Mouse (Mus musculus) midbrain, embryonic 12.5 days (tissue): Measurements from ENCODE around the gene Il16. TPM values are rescaled to one million over a fixed set of nuclear protein-coding genes. Genes with fewer than 3 reads are reported as not detected.

ENCODE experiments used
- ATAC-seq: fragments of 200-750 bp; cut with Nextera tagmentation; 2 replicates; pipeline ENCODE4 v1.8.0; 2017; ENCODE audit warnings: low read depth, moderate TSS enrichment, moderate library complexity; ENCODE audit not compliant: low FRiP score
- H3K27ac ChIP-seq: fragments of 300-500 bp; sonication (generic); replicated peaks from 2 replicates; pipeline ENCODE4 v1.5.1; 2016; ENCODE audit warnings: mild to moderate bottlenecking
- H3K27me3 ChIP-seq: fragments of 300-500 bp; sonication (generic); 2 replicates; pipeline ENCODE4 v1.6.1; 2016; ENCODE audit warnings: mild to moderate bottlenecking
- H3K36me3 ChIP-seq: fragments of 300-500 bp; sonication (generic); 2 replicates; pipeline ENCODE4 v1.6.1; 2016
- H3K4me1 ChIP-seq: fragments of 300-500 bp; sonication (generic); 2 replicates; pipeline ENCODE4 v1.6.1; 2016
- H3K4me2 ChIP-seq: fragments of 300-500 bp; sonication (generic); replicated peaks from 2 replicates; pipeline ENCODE4 v1.6.1; 2016; ENCODE audit warnings: mild to moderate bottlenecking, moderate library complexity
- H3K4me3 ChIP-seq: fragments of 300-500 bp; sonication (generic); 2 replicates; pipeline ENCODE4 v1.5.1; 2016; ENCODE audit warnings: mild to moderate bottlenecking
- H3K9ac ChIP-seq: fragments of 300-500 bp; sonication (generic); replicated peaks from 2 replicates; pipeline ENCODE4 v1.6.1; 2016; ENCODE audit warnings: mild to moderate bottlenecking, moderate library complexity
- H3K9me3 ChIP-seq: fragments of 300-500 bp; sonication (generic); 2 replicates; pipeline ENCODE4 v1.6.1; 2016; ENCODE audit warnings: mild to moderate bottlenecking
- WGBS: fragments of 180-500 bp; shearing (Covaris S2); methylation state at CpG from one replicate; pipeline ENCODE4 v1.1.7; 2016; 5-methylcytosine and 5-hydroxymethylcytosine counted together
- polyA plus RNA-seq: library from polyadenylated mRNA; unstranded; fragments of >200 nt; fragmentation: Nextera tagmentation; extraction: Ambion mirVana; gene quantifications from 2 replicates; pipeline ENCODE4 v1.2.1, GENCODE M21; 2016

The Il16 gene
- polyA plus RNA-seq, 1 experiment from 2014 or later, result 1.4 TPM

GRCm38 (mm10) chr7:83746107-83746687, 671 bp upstream of the Il16 start:
- no peak overlapping the region for H3K4me3 ChIP-seq
- no peak overlapping the region for H3K27ac ChIP-seq
- H3K9me3 ChIP-seq, result no peaks in the 10 kb centered on the region
- H3K4me2 ChIP-seq, result no peak overlapping the region
- WGBS, result 68% methylated on average over 8 of the region's 8 CpGs
- H3K9ac ChIP-seq, result no peak overlapping the region
- ATAC-seq, result 0 out of 2 replicates have a peak, but pooled peaks have one; percentile 52
- no peaks in the 10 kb centered on the region for H3K36me3 ChIP-seq
- peaks cover 9% of the 10 kb centered on the region for H3K4me1 ChIP-seq
- H3K27me3 ChIP-seq, result no peaks in the 10 kb centered on the region

GRCm38 (mm10) chr7:83745065-83745412, 487 bp downstream of the Il16 start:
- Histone ChIP-seq H3K9ac (no peak overlapping the region), H3K9me3 (no peaks in the 10 kb centered on the region), H3K4me3 (no peak overlapping the region), H3K4me2 (no peak overlapping the region), H3K27ac (no peak overlapping the region), H3K27me3 (no peaks in the 10 kb centered on the region; the same call in 1 of the 2 replicates), H3K36me3 (no peaks in the 10 kb centered on the region), H3K4me1 (peaks cover 9% of the 10 kb centered on the region)
- WGBS, result 83% methylated on average over 9 of the region's 9 CpGs
- ATAC-seq, result no peak

GRCm38 (mm10) chr7:83744250-83744649, 1.3 kb downstream of the Il16 start:
- Histone ChIP-seq H3K4me1 (peaks cover 9% of the 10 kb centered on the region), H3K9ac (no peak overlapping the region), H3K4me3 (no peak overlapping the region), H3K27ac (no peak overlapping the region), H3K27me3 (no peaks in the 10 kb centered on the region; the same call in 1 of the 2 replicates), H3K9me3 (no peaks in the 10 kb centered on the region), H3K4me2 (no peak overlapping the region), H3K36me3 (no peaks in the 10 kb centered on the region)
- 86% methylated on average over 4 of the region's 4 CpGs for WGBS
- no peak for ATAC-seq

GRCm38 (mm10) chr7:83742690-83743089, 2.8 kb downstream of the Il16 start:
- 54% methylated on average over 3 of the region's 3 CpGs for WGBS
- Histone ChIP-seq H3K4me3 (no peak overlapping the region), H3K27ac (no peak overlapping the region), H3K9ac (no peak overlapping the region), H3K27me3 (no peaks in the 10 kb centered on the region; the same call in 1 of the 2 replicates), H3K4me2 (no peak overlapping the region), H3K4me1 (peaks cover 9% of the 10 kb centered on the region), H3K9me3 (no peaks in the 10 kb centered on the region), H3K36me3 (no peaks in the 10 kb centered on the region)
- ATAC-seq, result no peak

DNA sequence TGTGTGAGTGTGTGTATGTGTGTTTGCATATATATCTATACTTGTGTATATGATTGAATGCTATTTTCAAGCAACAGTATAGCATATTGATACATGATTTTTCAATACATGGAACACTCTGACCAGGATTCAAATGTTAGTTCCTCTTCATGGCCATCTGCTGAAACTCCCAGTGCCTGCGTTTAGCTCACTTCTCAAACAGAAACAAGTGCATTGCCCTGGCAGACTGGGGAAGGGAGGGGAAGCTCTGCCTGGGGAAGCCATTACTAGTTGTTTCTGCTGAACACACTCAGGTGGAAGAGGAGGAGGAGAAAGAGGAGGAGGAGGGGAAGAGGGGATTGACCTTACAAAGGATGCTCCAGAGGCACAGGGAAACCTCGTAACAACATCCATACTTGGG, 3.5 kb downstream of the Il16 start:
- WGBS, result 80% methylated on average over 2 of the region's 2 CpGs
- Histone ChIP-seq H3K4me3 (no peak overlapping the region), H3K27ac (no peak overlapping the region), H3K27me3 (no peaks in the 10 kb centered on the region; the same call in 1 of the 2 replicates), H3K4me1 (peaks cover 9% of the 10 kb centered on the region), H3K9me3 (no peaks in the 10 kb centered on the region), H3K9ac (no peak overlapping the region), H3K36me3 (no peaks in the 10 kb centered on the region), H3K4me2 (no peak overlapping the region)
- ATAC-seq, result no peak

GRCm38 (mm10) chr7:83739680-83740310, 5.7 kb downstream of the Il16 start:
- no peak for ATAC-seq
- WGBS, result 54% methylated on average over 7 of the region's 7 CpGs
- Histone ChIP-seq H3K4me1 (no peaks in the 10 kb centered on the region), H3K36me3 (no peaks in the 10 kb centered on the region), H3K9me3 (no peaks in the 10 kb centered on the region), H3K27ac (no peak overlapping the region), H3K4me2 (no peak overlapping the region), H3K9ac (no peak overlapping the region), H3K4me3 (no peak overlapping the region), H3K27me3 (no peaks in the 10 kb centered on the region; the same call in 1 of the 2 replicates)

GRCm38 (mm10) chr7:83738623-83739462, 6.7 kb downstream of the Il16 start:
- Histone ChIP-seq H3K9me3 (no peaks in the 10 kb centered on the region), H3K4me3 (no peak overlapping the region), H3K27ac (no peak overlapping the region), H3K36me3 (no peaks in the 10 kb centered on the region), H3K27me3 (no peaks in the 10 kb centered on the region; the same call in 1 of the 2 replicates), H3K9ac (no peak overlapping the region), H3K4me1 (no peaks in the 10 kb centered on the region), H3K4me2 (no peak overlapping the region)
- no peak for ATAC-seq
- WGBS, result 84% methylated on average over 10 of the region's 10 CpGs

- WGBS, result 77% methylated on average over 6 of the region's 6 CpGs
- no peak overlapping the region for H3K9ac ChIP-seq
- no peaks in the 10 kb centered on the region for H3K4me1 ChIP-seq
- H3K27me3 ChIP-seq, result no peaks in the 10 kb centered on the region; the same call in 1 of the 2 replicates
- H3K4me3 ChIP-seq, result no peak overlapping the region
- no peak overlapping the region for H3K27ac ChIP-seq
- no peak overlapping the region for H3K4me2 ChIP-seq
- no peak for ATAC-seq
- no peaks in the 10 kb centered on the region for H3K36me3 ChIP-seq
- no peaks in the 10 kb centered on the region for H3K9me3 ChIP-seq
Observed at GRCm38 (mm10) chr7:83737914-83738490, 7.5 kb downstream of the Il16 start.

DNA sequence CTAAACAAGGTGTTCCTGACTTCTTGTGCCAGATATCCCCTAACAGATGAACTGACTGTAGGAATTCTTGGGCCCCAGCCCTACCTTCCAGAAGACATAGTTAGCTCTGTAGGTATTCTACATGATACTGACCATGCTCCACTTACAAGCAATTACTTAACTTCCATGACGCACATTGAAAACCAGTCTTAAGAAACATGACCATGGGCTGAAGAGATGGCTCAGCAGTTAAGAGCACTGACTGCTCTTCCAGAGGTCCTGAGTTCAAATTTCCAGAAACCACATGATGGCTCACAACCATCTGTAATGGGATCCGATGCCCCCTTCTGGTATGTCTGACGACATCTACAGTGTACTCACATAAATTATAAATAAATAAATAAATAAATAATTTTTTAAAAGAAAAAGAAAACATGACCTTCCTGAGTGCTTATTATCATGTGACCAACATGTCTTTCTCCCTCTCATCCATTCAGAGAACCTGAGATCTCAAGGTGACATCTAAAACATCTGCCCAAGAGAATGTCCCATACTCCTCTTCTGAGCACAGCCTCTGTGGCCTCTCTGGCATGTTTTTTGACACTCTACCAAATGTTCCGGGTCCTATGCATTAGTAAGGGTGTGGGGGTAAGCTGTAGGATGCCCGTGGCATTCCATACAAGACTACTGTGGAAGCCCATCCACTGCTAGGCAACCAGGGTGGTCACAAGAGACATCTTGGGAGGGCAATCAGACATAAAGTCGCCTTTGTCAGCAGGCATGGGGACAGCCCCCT, 9.0 kb downstream of the Il16 start:
- Histone ChIP-seq H3K9ac (no peak overlapping the region), H3K9me3 (no peaks in the 10 kb centered on the region), H3K27me3 (no peaks in the 10 kb centered on the region; the same call in 1 of the 2 replicates), H3K27ac (no peak overlapping the region), H3K4me1 (no peaks in the 10 kb centered on the region), H3K36me3 (no peaks in the 10 kb centered on the region), H3K4me2 (no peak overlapping the region), H3K4me3 (no peak overlapping the region)
- ATAC-seq, result no peak
- WGBS, result 83% methylated on average over 6 of the region's 6 CpGs

- Histone ChIP-seq H3K4me3 (no peak overlapping the region), H3K4me1 (no peaks in the 10 kb centered on the region), H3K9ac (no peak overlapping the region), H3K9me3 (no peaks in the 10 kb centered on the region), H3K27me3 (no peaks in the 10 kb centered on the region), H3K36me3 (no peaks in the 10 kb centered on the region), H3K27ac (no peak overlapping the region), H3K4me2 (no peak overlapping the region)
- 86% methylated on average over 7 of the region's 7 CpGs for WGBS
- ATAC-seq, result no peak
Observed at GRCm38 (mm10) chr7:83735108-83735781, 10.3 kb downstream of the Il16 start.

DNA sequence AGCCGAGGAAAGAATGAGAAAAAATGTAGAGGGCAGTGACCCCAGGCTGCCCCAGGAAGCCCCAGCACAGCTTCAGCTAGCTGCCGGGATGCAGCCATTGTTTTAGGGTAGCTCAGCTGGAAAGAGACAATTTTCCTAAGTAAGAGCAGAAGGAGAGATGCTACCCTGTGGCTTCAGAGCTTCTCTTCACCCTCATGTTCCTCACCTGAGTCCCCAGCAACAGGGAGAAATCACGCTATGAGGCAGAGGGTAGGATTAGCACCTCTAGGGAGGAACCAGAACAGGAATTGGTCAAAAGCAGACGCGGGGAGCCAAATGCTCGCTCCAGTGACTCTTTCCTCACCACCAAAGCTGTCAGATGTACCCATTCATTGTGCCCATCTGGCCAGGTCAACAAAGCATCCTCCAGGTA, 10.8 kb downstream of the Il16 start:
- Histone ChIP-seq H3K4me2 (no peak overlapping the region), H3K4me1 (no peaks in the 10 kb centered on the region), H3K4me3 (no peak overlapping the region), H3K9me3 (no peaks in the 10 kb centered on the region), H3K27me3 (no peaks in the 10 kb centered on the region), H3K36me3 (no peaks in the 10 kb centered on the region), H3K9ac (no peak overlapping the region), H3K27ac (no peak overlapping the region)
- ATAC-seq, result no peak
- 45% methylated on average over 6 of the region's 6 CpGs for WGBS
